Mouse (Mus musculus): ENCODE measurements around the gene Gpr176. TPM values are rescaled to one million over a fixed set of nuclear protein-coding genes. Genes with fewer than 3 reads are reported as not detected.

Gpr176 gene
- polyA plus RNA-seq (2014; fragmentation: Illumina TruSeq; extraction: RNeasy Lipid Tissue Mini Kit (QIAGEN cat#74804); ENCODE audit: low read depth, low replicate concordance), result 0.43 TPM

GRCm38 (mm10) chr2:118372901-118373571 is at the start of gene Gpr176:
Gene Gpr176 (minus strand): TSS chr2:118373419.

GRCm38 (mm10) chr2:118388341-118389335 is 15.4 kb upstream of the Gpr176 start, which contains the start of gene Eif2ak4:
Gene Eif2ak4 (plus strand): TSS chr2:118388618.

GRCm38 (mm10) chr2:118256621-118257053 is 116.6 kb downstream of the Gpr176 start, which contains the start of gene Fsip1:
Gene Fsip1 (minus strand): TSS chr2:118256966.

Other genes starting within 250 kb of the Gpr176 start
- gene Fsip1, start 116.5 kb downstream of the Gpr176 start, polyA plus RNA-seq (2014; fragmentation: Illumina TruSeq; extraction: RNeasy Lipid Tissue Mini Kit (QIAGEN cat#74804); ENCODE audit: low read depth, low replicate concordance), result 2.4 TPM
- 10.0 TPM for gene Eif2ak4, start 15.2 kb upstream of the Gpr176 start, polyA plus RNA-seq (2014; fragmentation: Illumina TruSeq; extraction: RNeasy Lipid Tissue Mini Kit (QIAGEN cat#74804); ENCODE audit: low read depth, low replicate concordance)
- gene Srp14, start 106.3 kb upstream of the Gpr176 start, polyA plus RNA-seq (2014; fragmentation: Illumina TruSeq; extraction: RNeasy Lipid Tissue Mini Kit (QIAGEN cat#74804); ENCODE audit: low read depth, low replicate concordance), result 198 TPM
- 19.4 TPM for gene Bmf, start 176.3 kb upstream of the Gpr176 start, polyA plus RNA-seq (2014; fragmentation: Illumina TruSeq; extraction: RNeasy Lipid Tissue Mini Kit (QIAGEN cat#74804); ENCODE audit: low read depth, low replicate concordance)
- gene Bub1b, start 224.8 kb upstream of the Gpr176 start, polyA plus RNA-seq (2014; fragmentation: Illumina TruSeq; extraction: RNeasy Lipid Tissue Mini Kit (QIAGEN cat#74804); ENCODE audit: low read depth, low replicate concordance), result 2.7 TPM